Mouse (Mus musculus) spleen, adult 18-20 months (tissue): ENCODE measurements around the gene Kalrn.

Source experiments
- DNase-seq, 2 experiments: peaks; one replicate each; pipeline ENCODE4 v3.0.0; 2022; ENCODE audit warnings: mixed read lengths in 2 of 2

Kalrn gene

DNA sequence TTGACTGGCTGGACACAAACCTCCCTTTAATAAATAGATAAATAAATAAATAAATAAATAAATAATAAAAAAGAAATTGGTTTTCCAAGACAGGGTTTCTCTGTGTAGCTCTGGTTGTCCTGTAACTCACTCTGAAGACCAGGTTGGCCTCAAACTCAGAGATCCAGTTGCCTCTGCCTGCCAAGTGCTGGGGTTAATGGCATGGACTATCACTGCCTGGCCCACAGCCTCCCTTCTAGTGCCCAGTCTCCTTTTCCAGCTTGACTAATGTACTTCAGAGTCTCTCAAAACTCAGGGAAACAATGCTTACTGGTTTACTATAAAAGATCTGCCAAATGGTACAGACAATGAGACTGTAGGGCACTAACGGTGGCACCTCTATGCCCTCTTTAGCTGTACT is 511.7 kb downstream of the Kalrn start:
- no peak for DNase-seq

GRCm38 (mm10) chr16:34058611-34059010 is 514.7 kb downstream of the Kalrn start:
- DNase-seq = no peak

DNA sequence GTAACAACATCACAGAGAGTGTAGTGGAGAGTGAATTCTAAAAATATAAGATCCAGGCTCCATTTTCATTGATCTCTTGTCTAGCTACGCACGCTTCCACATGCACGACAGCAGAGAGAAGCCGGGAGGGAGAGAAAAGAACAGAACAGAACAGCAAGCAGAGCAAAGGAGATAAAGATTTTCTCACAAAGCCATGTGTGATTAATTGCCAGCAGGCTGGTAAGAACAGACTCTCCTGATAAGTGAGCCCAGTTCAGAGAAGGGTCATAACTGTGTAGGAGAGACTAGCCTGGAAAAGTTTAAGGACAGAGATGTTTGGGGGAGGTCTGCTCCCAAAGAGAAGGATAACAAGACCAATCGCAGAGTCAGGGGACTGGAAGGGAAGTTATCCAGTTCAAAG is 515.9 kb downstream of the Kalrn start:
- no peak for DNase-seq

DNA sequence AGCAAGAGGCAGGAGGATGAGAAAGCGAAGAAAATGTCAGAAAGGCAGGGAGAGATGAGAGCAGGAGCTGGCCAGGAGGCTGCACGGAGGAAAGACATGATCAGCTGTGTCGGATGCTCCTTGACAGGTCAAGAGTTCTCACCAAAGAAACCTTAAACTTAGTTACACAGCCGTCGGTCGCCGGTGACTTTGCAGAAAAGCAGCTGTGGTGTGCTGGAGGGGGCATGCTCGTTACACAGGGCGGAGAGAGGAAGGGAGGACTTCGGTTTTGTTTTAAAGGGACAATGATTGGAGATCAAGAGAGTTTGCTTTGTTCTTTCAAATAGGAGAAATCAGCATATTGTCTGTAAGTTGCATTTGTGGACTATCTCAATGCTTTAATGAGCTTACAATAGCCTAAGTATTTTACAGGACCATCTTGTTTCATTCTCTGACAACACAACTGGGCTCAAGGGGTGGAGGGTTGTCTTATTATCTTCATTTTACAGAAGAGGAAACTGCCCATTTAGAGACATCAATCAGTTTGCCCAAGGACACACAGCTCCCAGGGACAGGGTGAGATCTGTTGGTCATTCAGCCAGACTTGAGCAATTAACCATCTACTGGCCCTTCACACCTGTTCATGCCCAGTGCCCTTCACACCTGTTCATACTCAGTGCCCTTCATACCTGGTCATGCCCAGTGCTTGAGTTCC is 516.8 kb downstream of the Kalrn start:
- no peak for DNase-seq

DNA sequence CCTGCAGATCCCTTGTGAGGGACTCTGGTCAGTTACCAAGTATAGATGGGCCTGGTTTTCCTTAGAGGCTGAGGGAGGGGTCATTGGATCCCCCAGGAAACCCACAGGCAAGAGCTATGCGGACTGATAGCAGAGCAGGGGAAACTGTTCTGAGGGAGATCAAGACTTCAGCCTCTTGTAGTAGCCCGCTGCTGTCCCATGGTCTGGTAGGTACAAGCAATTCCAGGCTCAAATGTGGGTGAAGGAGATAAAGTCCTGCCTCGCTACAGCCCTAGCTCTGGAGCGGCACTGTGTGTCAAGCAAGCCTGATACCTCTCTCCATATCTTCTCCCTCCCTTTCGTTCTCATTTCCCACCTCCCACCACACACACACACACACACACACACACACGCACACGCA is 523.2 kb downstream of the Kalrn start:
- no peak for DNase-seq

DNA sequence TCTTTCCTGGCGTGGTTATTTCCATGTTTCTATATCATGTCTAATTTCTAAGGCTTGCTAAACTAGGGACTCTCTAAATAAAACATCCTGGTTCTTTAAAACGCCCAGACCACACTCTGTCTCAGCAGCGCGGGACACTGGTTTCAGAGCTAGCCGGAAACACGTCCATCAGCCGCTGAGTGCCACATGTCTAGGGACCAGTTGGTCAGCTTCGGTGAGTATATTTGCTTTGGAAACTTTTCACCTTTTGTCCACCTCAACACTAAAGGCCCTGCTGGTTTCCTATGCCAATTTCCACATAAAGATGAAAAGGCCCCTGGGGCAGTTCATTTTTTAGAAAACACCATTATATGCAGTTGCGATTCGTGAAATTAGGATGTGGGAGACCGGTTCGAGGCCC is 524.0 kb downstream of the Kalrn start:
- DNase-seq = no peak

- DNase-seq = no peak
These were observed 525.1 kb downstream of the Kalrn start for GRCm38 (mm10) chr16:34048232-34048631.

GRCm38 (mm10) chr16:34047543-34047942 is 525.8 kb downstream of the Kalrn start:
- DNase-seq = no peak

- DNase-seq = no peak
These were observed 526.3 kb downstream of the Kalrn start for GRCm38 (mm10) chr16:34047006-34047360.

- no peak for DNase-seq
These were observed 526.9 kb downstream of the Kalrn start for GRCm38 (mm10) chr16:34046268-34047005.

GRCm38 (mm10) chr16:34044539-34044938 is 528.8 kb downstream of the Kalrn start:
- no peak for DNase-seq

DNA sequence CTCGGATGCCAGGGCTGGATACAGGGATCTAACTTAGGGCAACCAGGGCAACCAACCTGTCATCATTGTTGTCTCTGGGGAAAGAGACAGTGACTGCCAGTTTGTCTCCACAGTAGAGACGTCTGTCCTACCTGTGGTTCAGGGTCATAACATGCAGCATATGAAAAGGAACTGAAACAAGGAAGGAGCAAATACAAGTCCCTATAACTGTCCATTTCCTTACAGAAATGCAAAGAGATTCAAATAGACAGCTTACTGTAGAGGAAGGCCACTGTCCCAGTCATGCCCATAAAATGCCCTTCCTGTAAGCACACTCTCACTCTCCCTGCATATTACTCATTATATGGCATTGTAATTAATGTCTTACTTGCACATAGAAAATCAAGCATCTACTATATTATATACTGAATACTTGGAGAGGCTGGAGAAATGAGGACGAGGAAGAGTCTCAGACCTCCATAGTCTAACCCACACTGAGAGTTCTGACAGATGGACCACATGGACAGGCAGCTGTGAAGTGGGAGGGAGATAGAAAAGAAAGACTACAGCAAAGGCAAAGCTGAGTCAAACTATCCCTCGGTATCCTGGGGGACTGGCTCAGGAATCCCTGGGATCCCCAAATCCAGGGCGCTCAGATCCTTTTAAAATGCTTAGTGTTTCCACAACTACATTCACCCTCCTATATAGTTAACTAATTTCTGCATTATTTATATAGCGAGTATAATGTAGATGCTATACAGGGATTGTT is 530.1 kb downstream of the Kalrn start:
- DNase-seq = no peak

DNA sequence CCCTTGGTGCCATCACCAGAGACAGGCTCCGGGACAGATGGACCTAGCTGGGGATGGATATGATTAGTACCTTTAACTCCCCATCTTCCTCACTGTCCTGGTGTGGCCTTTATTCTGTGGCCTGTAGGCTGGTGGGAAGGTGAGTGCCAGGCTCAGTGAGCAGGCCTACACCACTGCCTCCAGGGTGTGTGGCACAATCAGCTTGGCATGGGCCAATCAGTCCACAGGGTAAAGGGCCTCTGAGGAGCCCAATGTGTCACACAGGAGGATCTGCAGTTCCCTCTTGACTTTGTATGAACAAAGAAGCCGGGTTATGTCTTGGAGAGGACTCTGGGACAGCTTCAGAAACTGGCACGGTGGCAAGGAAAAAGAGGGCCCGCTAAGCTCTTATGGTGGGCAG is 530.7 kb downstream of the Kalrn start:
- DNase-seq = no peak

DNA sequence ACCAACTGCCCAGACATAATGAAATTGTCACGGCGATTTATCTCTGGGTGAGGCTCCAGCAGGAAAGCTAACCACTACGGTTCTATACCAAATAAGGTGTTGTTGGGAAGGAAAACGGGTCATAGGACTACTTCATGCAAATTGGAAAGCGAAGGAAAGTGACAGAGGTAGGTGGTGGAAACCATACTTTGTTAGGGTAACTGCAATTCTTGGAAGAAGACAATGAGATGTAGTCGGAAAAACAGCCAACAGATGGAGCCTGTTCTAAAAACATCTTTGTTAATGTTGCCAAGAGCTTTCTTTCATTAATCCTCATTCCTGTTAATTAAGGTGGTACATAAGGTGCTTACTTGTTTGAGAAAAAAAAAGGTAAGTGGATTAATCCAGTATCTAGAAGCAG is 533.1 kb downstream of the Kalrn start:
- DNase-seq = no peak

DNA sequence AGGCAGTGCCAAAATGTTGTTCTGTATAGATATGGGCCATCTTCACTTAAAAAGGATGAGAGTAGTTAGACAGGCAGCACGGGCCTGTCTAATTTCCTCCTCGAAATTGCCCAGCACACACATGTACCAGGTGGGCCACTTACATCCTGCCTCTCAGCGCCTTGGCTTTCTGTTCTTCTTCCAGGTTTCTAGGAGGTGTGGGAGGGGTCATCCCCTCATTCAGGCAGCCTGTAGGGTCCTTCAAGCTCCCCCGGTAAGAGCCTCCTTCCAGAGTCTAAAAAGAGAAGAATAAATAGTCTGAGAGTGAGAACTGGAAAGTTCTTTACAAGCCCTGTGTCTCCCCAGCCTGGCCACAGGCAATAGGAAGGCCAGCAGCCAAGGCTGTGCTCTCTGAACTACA is 533.6 kb downstream of the Kalrn start:
- no peak for DNase-seq

DNA sequence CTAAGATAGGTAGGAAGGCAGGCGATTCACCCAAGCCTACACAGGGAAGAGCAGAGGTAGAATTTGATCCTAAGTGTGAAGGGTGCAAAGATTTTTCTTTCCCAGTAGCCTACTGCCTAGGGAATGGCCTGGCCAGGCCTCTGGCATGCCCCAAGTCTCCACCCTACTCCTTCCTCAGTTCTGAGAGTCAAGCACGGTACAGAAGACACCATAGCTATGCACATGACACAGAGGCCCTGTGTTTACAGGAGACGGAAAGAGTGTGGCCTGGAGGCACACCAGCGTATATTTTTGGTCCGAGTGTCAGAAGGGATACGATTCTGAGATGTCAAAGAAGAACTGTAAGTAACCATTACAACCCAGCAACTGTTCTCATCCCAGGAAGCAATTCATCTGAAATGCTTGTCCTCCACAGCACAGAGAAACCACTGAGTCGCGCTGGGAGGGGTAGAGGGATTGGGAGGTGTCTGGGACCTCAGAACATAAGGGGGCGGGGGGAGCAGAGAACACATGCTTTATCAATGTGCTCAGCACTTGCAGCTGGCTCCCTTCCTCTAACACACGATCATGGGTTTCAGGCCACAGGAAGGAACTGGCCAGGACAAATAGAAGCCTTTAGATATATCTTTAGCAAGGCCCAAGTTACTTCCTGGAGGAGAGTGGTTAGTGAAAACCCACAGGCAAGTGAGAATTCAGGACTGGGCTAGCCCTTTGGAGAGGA is 536.8 kb downstream of the Kalrn start:
- DNase-seq = no peak

GRCm38 (mm10) chr16:34035780-34036179 is 537.6 kb downstream of the Kalrn start:
- DNase-seq = no peak

GRCm38 (mm10) chr16:34034267-34034666 is 539.1 kb downstream of the Kalrn start:
- DNase-seq = no peak

GRCm38 (mm10) chr16:34032011-34032645 is 541.2 kb downstream of the Kalrn start:
- DNase-seq = no peak

DNA sequence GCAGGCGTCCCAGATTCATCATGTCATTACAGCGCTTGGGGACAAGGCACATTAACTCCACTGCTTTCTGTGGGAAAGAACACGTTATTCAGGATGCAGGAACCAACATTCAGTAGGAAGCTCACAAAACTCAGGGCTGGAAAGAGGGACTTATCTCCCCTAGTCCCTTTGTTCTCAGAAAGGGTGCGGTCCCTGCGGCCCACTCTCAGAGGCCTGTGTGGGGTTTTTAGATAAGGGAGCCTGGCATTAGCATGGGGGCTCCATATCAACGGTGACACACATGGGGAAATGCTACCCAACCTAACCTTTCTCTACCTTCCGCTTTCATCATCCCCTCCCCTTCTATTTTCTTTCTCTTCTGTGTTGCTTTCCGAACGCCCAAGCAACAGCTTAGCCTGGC is 541.8 kb downstream of the Kalrn start:
- DNase-seq = no peak

DNA sequence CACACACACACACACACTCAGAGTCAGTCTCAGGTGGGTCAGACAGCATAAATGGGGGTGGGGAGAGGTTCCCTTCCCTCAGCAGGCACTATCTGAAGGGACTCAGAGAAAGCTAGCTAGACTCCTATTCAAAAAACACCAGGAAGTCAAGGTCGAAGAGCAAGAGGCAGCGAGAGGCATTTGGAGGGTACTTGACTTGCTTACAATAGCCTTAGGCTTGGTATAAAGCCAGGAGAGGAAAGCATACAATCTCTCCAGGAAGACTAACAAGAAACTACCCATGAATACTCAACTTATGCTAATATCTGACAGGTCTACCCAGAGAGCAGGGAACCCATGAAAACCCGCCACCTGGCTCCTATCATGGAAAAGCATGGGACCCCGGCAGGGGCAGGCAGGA is 543.0 kb downstream of the Kalrn start:
- DNase-seq = no peak

GRCm38 (mm10) chr16:34029790-34030189 is 543.5 kb downstream of the Kalrn start:
- DNase-seq = no peak

DNA sequence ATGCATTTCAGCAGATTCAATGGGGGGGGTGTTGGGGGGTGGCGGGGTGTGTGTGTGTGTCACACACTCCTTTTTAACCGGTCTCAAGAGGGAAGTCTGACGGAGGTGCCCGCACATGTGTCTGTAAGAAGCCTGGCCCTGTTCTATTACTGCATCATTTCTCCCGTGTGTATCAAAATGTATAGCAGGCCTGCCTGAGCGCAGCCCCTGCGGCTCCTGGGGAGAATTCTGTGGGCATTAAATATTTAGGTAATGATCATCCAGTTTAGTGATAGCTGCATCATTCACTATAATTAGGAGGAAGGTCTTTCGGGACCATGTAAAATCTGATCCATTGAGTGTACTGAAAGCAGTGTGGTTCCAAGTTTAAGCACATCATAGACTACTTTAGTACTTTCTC is 556.1 kb downstream of the Kalrn start:
- DNase-seq = no peak
